Mouse (Mus musculus) Patski (cell line): ENCODE measurements around the gene Fndc4. TPM values are rescaled to one million over a fixed set of nuclear protein-coding genes. Genes with fewer than 3 reads are reported as not detected.

ENCODE experiments used
- ATAC-seq: fragments of 100-300 bp; one replicate; pipeline ENCODE4 v1.8.0; 2021
- CTCF ChIA-PET: fragments of 350-600 bp; sonication (Branson Sonifier 250); formaldehyde crosslinking; loops from one replicate; lab custom pipeline; 2022; ENCODE audit warnings: inconsistent platforms; lab: Charles Lee
- POLR2A ChIA-PET: fragments of 350-600 bp; sonication (Branson Sonifier 250); formaldehyde crosslinking; loops from one replicate; lab custom pipeline; 2022; ENCODE audit warnings: antibody characterized with exemption, inconsistent platforms; lab: Charles Lee
- DNase-seq: peaks from one replicate; pipeline ENCODE4 v3.0.0-alpha.2; 2011; ENCODE audit warnings: low read depth, low spot score
- H3K27me3 ChIP-seq: fragments of 371-371 bp; one replicate; pipeline ENCODE4 v1.5.1; 2021
- CTCF ChIP-seq: fragments of 100-300 bp; IDR thresholded peaks from one replicate; pipeline ENCODE4 v1.5.1; 2021
- in situ Hi-C: fragments of 300-500 bp; cut with MboI; formaldehyde crosslinking; loops from 3 replicates; pipeline ENCODE4 v1.11.1; 2018; ENCODE audit warnings: low pct_unique_long_range_greater_than_20kb, mixed read lengths
- polyA plus RNA-seq: library from polyadenylated mRNA; unstranded; gene quantifications from one replicate; pipeline ENCODE4 v1.2.3, GENCODE M21; 2021

The Fndc4 gene
- 107 TPM for polyA plus RNA-seq

GRCm38 (mm10) chr5:31295606-31296141 is at the start of gene Fndc4:
Gene Fndc4 (minus strand): TSS chr5:31296080.
- ChIA-PET POLR2A (interaction anchor here (0.9 kb wide), 1 partner anchor 95 kb away, joined by 3 read pairs; no protein-coding TSS in a partner anchor), CTCF (interaction anchor here (0.7 kb wide), 1 partner anchor 32 kb away, joined by 3 read pairs; no protein-coding TSS in a partner anchor)
- no peak for DNase-seq
- ATAC-seq, result peak; percentile 14
- H3K27me3 ChIP-seq, result no peaks in the 10 kb centered on the region
- in situ Hi-C loops, result no loop called here
- no peak for TF ChIP-seq CTCF

- POLR2A ChIA-PET, result interaction anchor here (0.6 kb wide), 1 partner anchor 779 kb away, joined by 3 read pairs; no protein-coding TSS in a partner anchor
- in situ Hi-C loops, result loop anchor here (10.0 kb wide), 2 partner anchors 73 to 113 kb away; partner anchors contain the start of gene Krtcap3
- ATAC-seq, result no peak
- TF ChIP-seq CTCF, result peak; percentile 95
- CTCF ChIA-PET, result interaction anchor here (0.7 to 1.5 kb wide), 21 partner anchors 9 to 166 kb away, joined by 3 to 8 read pairs (median 3); partner anchors contain the start of genes Eif2b4, Gckr and Snx17
- no peaks in the 10 kb centered on the region for H3K27me3 ChIP-seq
- DNase-seq, result peak; percentile 19
Observed at GRCm38 (mm10) chr5:31328255-31328654, 32.4 kb upstream of the Fndc4 start.

- DNase-seq, result no peak
- H3K27me3 ChIP-seq, result no peaks in the 10 kb centered on the region
- in situ Hi-C loops, result loop anchor here (10.0 kb wide), 2 partner anchors 72 to 112 kb away; partner anchors contain the start of gene Krtcap3
- ChIA-PET POLR2A (interaction anchor here (0.7 kb wide), 1 partner anchor 125 kb away, joined by 3 read pairs; the partner anchor contains the start of gene Zfp513), CTCF (interaction anchor here (0.7 to 1.7 kb wide), 3 partner anchors 14 to 108 kb away, joined by 3 to 4 read pairs (median 3); no protein-coding TSS in a partner anchor)
- no peak for ATAC-seq
- peak; percentile 46 for TF ChIP-seq CTCF
Observed at GRCm38 (mm10) chr5:31326850-31327249, 31.0 kb upstream of the Fndc4 start.

- no peak for DNase-seq
- CTCF ChIA-PET, result interaction anchor here (0.9 kb wide), 1 partner anchor 9 kb away, joined by 3 read pairs; no protein-coding TSS in a partner anchor
- ATAC-seq, result no peak
- POLR2A ChIA-PET, result no interaction called here
- no peak for TF ChIP-seq CTCF
- in situ Hi-C loops, result loop anchor here (10.0 kb wide), 2 partner anchors 69 to 109 kb away; partner anchors contain the start of gene Krtcap3
- H3K27me3 ChIP-seq, result no peaks in the 10 kb centered on the region
Observed at GRCm38 (mm10) chr5:31324085-31324484, 28.2 kb upstream of the Fndc4 start.

GRCm38 (mm10) chr5:31322776-31323175 is 26.9 kb upstream of the Fndc4 start:
- DNase-seq, result no peak
- no peak for ATAC-seq
- in situ Hi-C loops, result loop anchor here (10.0 kb wide), 2 partner anchors 68 to 108 kb away; partner anchors contain the start of gene Krtcap3
- ChIA-PET CTCF (no interaction called here), POLR2A (interaction anchor here (1.0 kb wide), 1 partner anchor 18 kb away, joined by 3 read pairs; no protein-coding TSS in a partner anchor)
- no peak for TF ChIP-seq CTCF
- H3K27me3 ChIP-seq, result no peaks in the 10 kb centered on the region

DNA sequence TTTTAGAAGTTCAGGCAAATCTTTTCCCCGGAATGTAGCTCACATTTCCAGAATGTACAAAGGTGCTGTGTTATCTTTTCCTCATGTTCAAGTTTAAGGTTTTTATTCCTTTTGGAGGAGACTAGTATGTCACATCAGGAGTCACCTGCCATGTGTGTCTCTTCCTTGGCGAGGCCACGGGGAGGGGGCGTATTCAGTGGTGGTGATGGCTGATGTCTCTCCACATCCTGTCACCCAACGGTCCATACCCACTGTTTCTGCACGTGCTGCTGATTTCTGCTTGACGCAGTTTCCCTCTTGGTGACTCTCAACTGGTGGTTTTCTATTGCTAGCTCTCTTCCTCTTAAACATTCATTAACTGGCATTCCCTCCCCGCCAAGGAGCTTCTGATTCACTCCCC is 16.9 kb upstream of the Fndc4 start:
- H3K27me3 ChIP-seq, result peaks cover 23% of the 10 kb centered on the region
- CTCF ChIA-PET, result interaction anchor here (1.1 kb wide), 1 partner anchor 13 kb away, joined by 4 read pairs; no protein-coding TSS in a partner anchor
- in situ Hi-C loops, result no loop called here
- TF ChIP-seq CTCF, result no peak
- no peak for ATAC-seq
- POLR2A ChIA-PET, result no interaction called here
- DNase-seq, result no peak

DNA sequence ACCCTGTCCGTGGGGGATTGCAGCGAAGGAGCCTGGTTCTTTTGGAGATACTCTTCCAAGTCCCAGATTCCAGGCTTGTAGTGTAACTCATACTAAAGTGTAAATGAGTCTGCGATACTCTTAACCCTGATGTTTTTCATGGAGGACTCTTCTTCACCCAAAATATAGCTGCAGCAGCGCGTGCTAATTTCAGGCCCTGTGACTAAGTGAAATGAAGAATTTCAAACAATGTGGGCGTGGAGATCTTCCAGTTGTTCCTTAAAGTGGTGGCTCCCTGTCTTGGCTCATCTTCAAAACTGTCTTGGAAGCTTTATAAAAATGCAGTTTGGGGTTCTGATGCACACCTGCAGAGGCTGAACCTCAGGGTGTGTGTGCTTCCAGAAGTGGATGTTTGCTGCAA is 7.2 kb upstream of the Fndc4 start:
- TF ChIP-seq CTCF, result no peak
- in situ Hi-C loops, result no loop called here
- peaks cover 20% of the 10 kb centered on the region for H3K27me3 ChIP-seq
- no peak for DNase-seq
- ATAC-seq, result no peak
- ChIA-PET POLR2A (no interaction called here), CTCF (interaction anchor here (1.5 kb wide), 1 partner anchor 9 kb away, joined by 3 read pairs; no protein-coding TSS in a partner anchor)

DNA sequence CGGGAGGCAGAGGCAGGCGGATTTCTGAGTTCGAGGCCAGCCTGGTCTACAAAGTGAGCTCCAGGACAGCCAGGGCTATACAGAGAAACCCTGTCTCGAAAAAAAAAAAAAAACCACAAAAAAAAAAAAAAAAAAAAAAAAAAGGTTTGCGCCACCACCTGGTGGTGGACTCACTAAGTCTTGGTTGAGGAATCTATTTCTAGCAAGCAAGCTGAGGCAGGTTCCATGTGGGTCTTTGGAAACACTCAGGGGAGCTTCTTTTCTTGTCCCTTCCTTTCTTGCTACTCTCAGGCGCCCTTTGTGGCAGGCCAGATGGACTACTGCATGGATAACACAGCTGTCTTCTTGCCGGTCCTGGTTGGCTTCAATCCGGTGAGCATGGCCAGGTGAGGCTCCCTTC is 6.0 kb upstream of the Fndc4 start:
- in situ Hi-C loops, result no loop called here
- H3K27me3 ChIP-seq, result peaks cover 14% of the 10 kb centered on the region
- DNase-seq (no peak), ATAC-seq (no peak)
- ChIA-PET POLR2A (no interaction called here), CTCF (interaction anchor here (2.4 kb wide), 1 partner anchor 26 kb away, joined by 6 read pairs; no protein-coding TSS in a partner anchor)
- TF ChIP-seq CTCF, result no peak

DNA sequence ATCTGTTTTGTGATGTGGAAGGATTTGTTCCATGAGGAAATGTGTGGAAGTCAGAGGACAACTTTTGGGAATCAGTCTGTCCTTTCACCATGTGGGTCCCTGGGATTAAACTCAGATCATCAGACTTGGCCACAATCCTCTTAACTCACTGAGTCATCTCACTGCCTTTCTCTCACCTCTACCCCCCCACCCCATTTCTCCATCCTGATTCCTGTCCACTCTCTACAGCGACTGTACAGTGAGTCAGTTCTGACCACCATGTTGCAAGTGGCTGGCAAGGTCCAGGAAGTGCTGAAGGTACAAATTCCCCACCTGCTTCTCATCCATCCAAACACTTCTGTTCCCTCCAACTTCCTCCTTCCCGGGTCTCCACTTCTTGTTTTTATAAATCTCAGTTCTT is 2.6 kb upstream of the Fndc4 start:
- DNase-seq (peak; percentile 65), ATAC-seq (no peak)
- no peak for TF ChIP-seq CTCF
- in situ Hi-C loops, result no loop called here
- POLR2A ChIA-PET, result no interaction called here
- no peaks in the 10 kb centered on the region for H3K27me3 ChIP-seq
- CTCF ChIA-PET, result interaction anchor here (1.1 to 1.2 kb wide), 3 partner anchors 12 to 30 kb away, joined by 3 read pairs; no protein-coding TSS in a partner anchor

DNA sequence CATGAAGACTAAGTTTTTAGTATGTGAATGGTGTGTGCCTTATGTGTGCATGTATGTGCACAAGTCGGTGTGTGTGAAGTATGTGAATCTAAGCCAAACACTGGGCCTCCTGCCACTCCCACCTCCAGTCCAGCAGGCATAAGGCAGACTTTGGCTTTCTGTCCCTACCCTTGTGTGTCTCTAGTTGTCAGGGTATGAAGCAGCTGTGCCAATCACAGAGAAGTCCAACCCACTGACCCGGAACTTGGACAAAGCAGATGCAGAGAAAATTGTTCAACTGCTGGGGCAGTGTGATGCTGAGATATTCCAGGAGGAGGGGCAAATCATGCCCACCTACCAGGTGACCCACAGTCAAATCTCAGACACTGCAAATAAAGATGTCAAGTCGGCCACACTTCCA is 2.1 kb upstream of the Fndc4 start:
- DNase-seq, result no peak
- no peak for ATAC-seq
- ChIA-PET POLR2A (no interaction called here), CTCF (interaction anchor here (1.8 kb wide), 1 partner anchor 30 kb away, joined by 7 read pairs; no protein-coding TSS in a partner anchor)
- H3K27me3 ChIP-seq, result no peaks in the 10 kb centered on the region
- no peak for TF ChIP-seq CTCF
- in situ Hi-C loops, result no loop called here
